Mouse (Mus musculus) embryonic fibroblast, embryonic 13.5 days (primary cell): ENCODE measurements around the gene Socs2.

ENCODE experiments used
- CTCF ChIP-seq: IDR thresholded peaks from 2 replicates; pipeline ENCODE4 v1.5.1; 2011; ENCODE audit warnings: mild to moderate bottlenecking, control low read depth, low read length, moderate library complexity, borderline replicate concordance; ENCODE audit not compliant: insufficient read depth
- POLR2A ChIP-seq: IDR thresholded peaks from 2 replicates; pipeline ENCODE4 v1.6.1; 2011; ENCODE audit warnings: low read depth, mild to moderate bottlenecking, control low read depth, low read length, moderate library complexity

- TF ChIP-seq CTCF, result no peak
- TF ChIP-seq POLR2A, result no peak
These were observed 17.2 kb downstream of the Socs2 start for GRCm38 (mm10) chr10:95399689-95400354.
